Mouse (Mus musculus) intestine, embryonic 16.5 days (tissue): ENCODE data around the gene Gm17542. TPM values are rescaled to one million over a fixed set of nuclear protein-coding genes. Genes with fewer than 3 reads are reported as not detected.

Experiments used
- ATAC-seq: fragments of 200-750 bp; cut with Nextera tagmentation; 2 replicates; pipeline ENCODE4 v1.8.0; 2017; ENCODE audit warnings: moderate TSS enrichment, moderate library complexity
- H3K27ac ChIP-seq: fragments of 300-500 bp; sonication (generic); 2 replicates; pipeline ENCODE4 v1.5.1; 2014; ENCODE audit warnings: mild to moderate bottlenecking, low read length
- H3K27me3 ChIP-seq: fragments of 300-500 bp; sonication (generic); replicated peaks from 2 replicates; pipeline ENCODE4 v1.6.1; 2014; ENCODE audit warnings: low read length, control low read depth, mixed read lengths; ENCODE audit not compliant: control insufficient read depth, insufficient read depth
- H3K36me3 ChIP-seq: fragments of 300-500 bp; sonication (generic); 2 replicates; pipeline ENCODE4 v1.6.1; 2014; ENCODE audit warnings: low read length, control low read depth; ENCODE audit not compliant: control insufficient read depth, insufficient read depth
- H3K4me1 ChIP-seq: fragments of 300-500 bp; sonication (generic); 2 replicates; pipeline ENCODE4 v1.6.1; 2014; ENCODE audit warnings: low read length, control low read depth, mixed read lengths; ENCODE audit not compliant: control insufficient read depth, insufficient read depth
- H3K4me2 ChIP-seq: fragments of 300-500 bp; sonication (generic); 2 replicates; pipeline ENCODE4 v1.6.1; 2014; ENCODE audit warnings: low read depth, low read length, control low read depth
- H3K4me3 ChIP-seq: fragments of 300-500 bp; sonication (generic); 2 replicates; pipeline ENCODE4 v1.5.1; 2014; ENCODE audit warnings: mild to moderate bottlenecking, low read length
- H3K9ac ChIP-seq: fragments of 300-500 bp; sonication (generic); 2 replicates; pipeline ENCODE4 v1.6.1; 2014; ENCODE audit warnings: low read depth, low read length
- H3K9me3 ChIP-seq: fragments of 300-500 bp; sonication (generic); 2 replicates; pipeline ENCODE4 v1.6.1; 2016; ENCODE audit warnings: low read length, control low read depth; ENCODE audit not compliant: control insufficient read depth
- WGBS: fragments of 180-500 bp; shearing (Covaris S2); extraction: QIAGEN DNeasy Blood & Tissue Kit; methylation state at CpG from one replicate; pipeline ENCODE4 v1.1.7; 2014; 5-methylcytosine and 5-hydroxymethylcytosine counted together
- polyA plus RNA-seq: library from polyadenylated mRNA; unstranded; fragments of >200 nt; fragmentation: Nextera tagmentation; extraction: Ambion mirVana; gene quantifications from 2 replicates; pipeline ENCODE4 v1.2.1, GENCODE M21; 2015

Gene Gm17542
- polyA plus RNA-seq, 1 experiment from 2014 or later = not detected

DNA sequence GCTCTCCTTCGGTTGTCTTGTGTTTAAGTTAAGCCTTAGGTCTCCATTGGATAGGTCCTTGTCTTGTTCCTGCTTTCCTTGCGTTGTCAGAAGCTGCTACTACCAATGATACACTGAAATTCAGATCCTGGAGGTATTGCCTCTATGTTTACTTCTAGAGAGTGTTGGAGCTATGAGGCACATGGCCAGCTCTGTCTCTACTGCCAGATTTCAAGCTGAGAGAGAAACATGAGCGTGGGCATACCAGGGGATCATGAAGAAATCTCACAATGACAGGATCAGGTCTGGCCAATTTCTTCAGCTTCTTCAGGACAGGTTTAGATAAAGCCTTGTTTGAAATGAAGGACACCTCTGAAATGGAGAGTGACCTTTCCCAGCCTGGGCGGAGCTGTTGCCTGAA is 19.1 kb downstream of the Gm17542 start:
- no peaks in the 10 kb centered on the region for H3K36me3 ChIP-seq
- no peak overlapping the region for H3K4me2 ChIP-seq
- 86% methylated on average over 4 of the region's 4 CpGs for WGBS
- no peak overlapping the region for H3K27ac ChIP-seq
- no peak overlapping the region for H3K4me3 ChIP-seq
- ATAC-seq = no peak
- no peaks in the 10 kb centered on the region for H3K27me3 ChIP-seq
- no peaks in the 10 kb centered on the region for H3K4me1 ChIP-seq
- H3K9me3 ChIP-seq = no peaks in the 10 kb centered on the region
- no peak overlapping the region for H3K9ac ChIP-seq

DNA sequence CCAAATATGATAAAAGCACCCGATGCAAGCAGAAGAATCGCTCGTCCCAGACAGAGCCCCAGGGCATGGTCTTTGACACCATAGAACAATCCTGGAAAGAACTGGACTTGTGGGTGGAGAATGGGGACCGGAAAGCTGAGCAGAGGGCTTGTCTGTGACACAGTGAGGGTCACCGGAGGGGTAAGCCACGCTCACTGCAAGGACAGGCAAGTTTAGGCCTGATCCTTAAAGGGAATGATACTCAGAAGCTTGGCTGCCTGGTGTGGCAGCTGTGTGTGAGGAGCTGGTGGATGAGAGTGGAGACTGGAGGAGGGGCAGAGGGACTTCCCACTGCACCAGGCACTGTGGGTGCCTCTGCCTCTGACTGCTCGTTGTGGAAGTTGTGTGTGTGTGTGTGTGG is 27.0 kb downstream of the Gm17542 start:
- H3K9me3 ChIP-seq = no peaks in the 10 kb centered on the region
- WGBS = 68% methylated on average over 7 of the region's 7 CpGs
- H3K27me3 ChIP-seq = no peaks in the 10 kb centered on the region
- H3K9ac ChIP-seq = no peak overlapping the region
- H3K36me3 ChIP-seq = no peaks in the 10 kb centered on the region
- no peak overlapping the region for H3K4me2 ChIP-seq
- ATAC-seq = no peak
- H3K27ac ChIP-seq = no peak overlapping the region
- H3K4me1 ChIP-seq = no peaks in the 10 kb centered on the region
- H3K4me3 ChIP-seq = no peak overlapping the region

DNA sequence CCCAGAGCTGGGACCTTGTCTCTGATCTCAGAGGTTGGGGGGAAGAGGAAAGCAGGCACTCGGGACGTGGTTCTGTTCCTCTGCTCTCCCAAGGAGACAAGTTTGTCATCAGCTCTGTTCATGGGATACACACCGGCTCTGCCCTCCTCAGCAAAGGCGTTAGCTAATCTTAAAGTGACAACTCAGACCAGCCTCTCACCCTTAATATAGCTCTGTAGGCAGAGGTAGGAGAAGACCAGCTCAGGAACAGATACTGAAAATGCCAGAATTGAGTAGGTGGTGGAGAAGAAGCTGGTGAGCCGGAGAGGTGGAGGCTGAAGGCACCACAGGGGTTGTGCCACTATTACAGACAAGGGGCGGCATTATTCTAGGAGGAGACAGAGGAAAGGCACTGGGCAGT is 38.7 kb downstream of the Gm17542 start:
- Histone ChIP-seq H3K4me1 (no peaks in the 10 kb centered on the region), H3K9ac (no peak overlapping the region), H3K27me3 (no peaks in the 10 kb centered on the region), H3K4me3 (no peak overlapping the region), H3K4me2 (no peak overlapping the region), H3K27ac (no peak overlapping the region), H3K36me3 (no peaks in the 10 kb centered on the region), H3K9me3 (no peaks in the 10 kb centered on the region)
- ATAC-seq = no peak
- 85% methylated on average over 6 of the region's 6 CpGs for WGBS

DNA sequence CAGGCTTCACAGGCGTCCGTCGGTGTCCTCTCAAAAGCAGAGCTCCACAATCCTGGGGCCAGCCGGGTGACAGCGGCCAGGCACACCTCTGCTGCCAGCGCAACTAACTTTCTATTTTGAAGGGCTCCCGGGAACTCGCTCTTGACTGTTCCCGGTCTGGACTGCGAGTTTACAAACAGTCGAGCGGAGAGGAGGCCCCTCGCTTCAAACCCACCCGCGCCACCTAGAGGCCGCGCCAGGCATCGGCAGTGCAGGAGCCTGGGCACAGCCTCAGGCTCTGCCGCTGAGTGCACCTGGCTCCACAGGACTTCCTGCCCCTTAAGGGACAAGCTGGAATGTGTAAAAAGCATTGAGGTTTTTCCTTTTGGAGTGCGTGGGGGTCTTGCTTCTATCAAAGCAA is 42.5 kb downstream of the Gm17542 start, which contains the start of gene Edar:
Gene Edar, minus strand, starts transcription at position 122 of the 400 bp plus-strand sequence.
- H3K27ac ChIP-seq = no peak within 1 kb of the TSS
- H3K9me3 ChIP-seq = no peaks in the 10 kb centered on the region
- H3K4me2 ChIP-seq = peak within 1 kb of the TSS; percentile 70
- no peaks in the 10 kb centered on the region for H3K36me3 ChIP-seq
- peak within 1 kb of the TSS; percentile 47 for H3K4me3 ChIP-seq
- H3K27me3 ChIP-seq = no peaks in the 10 kb centered on the region
- no peaks in the 10 kb centered on the region for H3K4me1 ChIP-seq
- ATAC-seq = peak; percentile 92
- H3K9ac ChIP-seq = peak within 1 kb of the TSS; percentile 58
- 2% methylated on average over 20 of the region's 20 CpGs for WGBS

DNA sequence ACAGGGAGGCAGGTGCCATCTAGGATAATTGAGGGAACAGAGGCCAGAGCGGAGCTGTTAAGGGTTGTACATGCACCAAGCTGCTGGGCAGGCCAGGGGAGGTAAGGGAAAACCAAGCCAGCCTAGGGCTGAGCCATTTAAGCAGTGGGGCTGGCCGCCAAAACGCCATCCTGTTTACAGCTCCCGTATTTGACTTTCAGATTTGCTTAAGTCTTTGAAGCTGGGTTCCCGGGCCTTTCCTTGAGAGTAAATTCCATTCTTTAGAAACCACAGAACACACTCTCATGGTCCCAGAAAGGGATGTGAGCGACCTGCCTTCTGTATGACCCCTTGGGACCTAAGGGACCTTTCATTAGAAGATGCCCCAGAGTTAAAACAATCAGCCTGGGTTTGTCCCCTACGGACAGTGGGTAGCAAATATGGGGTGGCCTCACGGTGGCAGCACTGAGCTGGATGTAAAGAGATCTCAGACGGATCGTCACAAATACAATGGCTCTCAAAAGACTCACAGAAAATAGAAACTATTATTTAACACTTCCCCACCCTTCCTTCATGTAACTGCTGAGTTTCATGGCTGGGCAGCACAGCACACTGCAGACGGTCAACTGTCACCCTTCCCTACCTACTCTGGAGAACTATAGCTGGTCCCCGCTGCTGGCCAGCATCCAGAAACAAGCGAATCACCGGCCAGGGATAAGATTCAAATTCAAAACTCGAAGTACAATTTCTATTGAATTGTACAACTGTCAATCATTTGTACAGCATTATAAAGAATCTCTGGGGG is 44.5 kb downstream of the Gm17542 start:
- Histone ChIP-seq H3K4me3 (no peak overlapping the region; the same call in 1 of the 2 replicates), H3K4me2 (no peak overlapping the region), H3K9me3 (no peaks in the 10 kb centered on the region), H3K27me3 (no peaks in the 10 kb centered on the region), H3K36me3 (no peaks in the 10 kb centered on the region), H3K4me1 (no peaks in the 10 kb centered on the region), H3K27ac (no peak overlapping the region), H3K9ac (no peak overlapping the region)
- WGBS = 36% methylated on average over 15 of the region's 15 CpGs
- ATAC-seq = peak; percentile 26; the same call in 1 of the 2 replicates

DNA sequence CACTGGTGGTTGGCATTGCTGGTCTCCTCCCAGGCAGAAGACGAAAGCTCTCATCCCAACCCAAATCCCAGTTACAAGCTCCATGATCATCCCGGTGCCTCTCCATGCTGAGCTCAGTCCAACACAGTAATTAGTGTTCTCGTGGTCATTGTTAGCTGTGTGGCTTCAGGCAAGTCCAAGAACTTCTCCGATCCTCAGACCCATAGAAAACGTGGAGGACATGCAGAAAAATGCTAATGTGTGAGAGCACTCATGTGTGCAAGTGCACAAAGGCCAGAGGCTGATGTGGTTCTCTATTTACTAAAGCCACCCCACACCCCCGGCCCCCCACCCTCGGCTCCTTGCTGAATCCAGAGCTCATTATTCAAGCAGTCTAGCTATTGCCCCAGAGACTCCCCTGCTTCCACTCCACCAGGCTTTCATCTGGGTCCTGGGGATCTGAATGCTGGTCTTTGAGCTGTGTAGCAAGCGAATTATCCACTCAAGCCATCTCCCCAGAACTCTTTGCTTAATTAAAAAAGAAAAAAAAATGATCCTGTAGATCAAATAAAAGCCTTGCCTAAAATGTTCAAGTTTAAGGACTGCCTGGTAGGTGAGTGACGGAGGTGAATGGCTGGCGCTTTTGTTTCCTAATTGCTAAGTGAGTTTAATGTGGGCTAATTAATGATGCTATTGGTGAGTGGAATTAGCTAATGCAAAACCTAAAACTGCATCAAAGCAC is 45.3 kb downstream of the Gm17542 start:
- 72% methylated on average over 10 of the region's 10 CpGs for WGBS
- no peaks in the 10 kb centered on the region for H3K9me3 ChIP-seq
- no peaks in the 10 kb centered on the region for H3K36me3 ChIP-seq
- no peak for ATAC-seq
- no peaks in the 10 kb centered on the region for H3K4me1 ChIP-seq
- H3K27ac ChIP-seq = no peak overlapping the region
- no peak overlapping the region for H3K4me3 ChIP-seq
- H3K4me2 ChIP-seq = no peak overlapping the region
- no peak overlapping the region for H3K9ac ChIP-seq
- no peaks in the 10 kb centered on the region for H3K27me3 ChIP-seq

DNA sequence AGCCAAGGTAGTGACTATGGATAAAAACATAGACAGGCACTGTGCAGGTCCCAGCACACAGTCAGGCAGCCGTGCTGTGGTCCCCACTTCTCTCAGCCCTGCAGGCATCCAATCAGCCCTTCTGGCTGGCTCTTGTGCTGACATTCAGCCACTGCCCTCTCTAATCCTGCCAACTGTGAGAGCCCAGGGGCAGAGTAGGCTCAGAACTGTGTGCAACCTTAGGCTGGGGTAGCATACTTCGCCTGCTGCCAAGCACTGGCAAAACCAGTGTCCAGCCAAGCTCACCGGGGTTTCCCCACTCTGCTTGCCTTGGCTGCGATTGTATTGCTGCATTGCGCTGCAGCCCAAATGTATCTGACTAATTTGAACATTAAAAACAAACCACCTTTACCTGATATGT is 54.1 kb downstream of the Gm17542 start:
- Histone ChIP-seq H3K4me3 (no peak overlapping the region), H3K4me1 (no peaks in the 10 kb centered on the region), H3K9me3 (no peaks in the 10 kb centered on the region), H3K27me3 (no peaks in the 10 kb centered on the region), H3K36me3 (no peaks in the 10 kb centered on the region), H3K4me2 (no peak overlapping the region), H3K9ac (no peak overlapping the region), H3K27ac (no peak overlapping the region)
- whole genome bisulfite sequencing = 85% methylated on average over 5 of the region's 5 CpGs
- ATAC-seq = no peak

Other genes starting within 250 kb of the Gm17542 start
- 5.7 and 6.4 TPM in 2 replicates for gene Ccdc138, start 220.3 kb downstream of the Gm17542 start, polyA plus RNA-seq
- gene Edar, start 42.6 kb downstream of the Gm17542 start, polyA plus RNA-seq = 0.36 and 0.39 TPM in 2 replicates
- gene Sh3rf3, start 95.1 kb upstream of the Gm17542 start, polyA plus RNA-seq = 0.12 and 0.23 TPM in 2 replicates